ENCODE assay signal across 10 mouse cellular contexts in the genomic region with DNA sequence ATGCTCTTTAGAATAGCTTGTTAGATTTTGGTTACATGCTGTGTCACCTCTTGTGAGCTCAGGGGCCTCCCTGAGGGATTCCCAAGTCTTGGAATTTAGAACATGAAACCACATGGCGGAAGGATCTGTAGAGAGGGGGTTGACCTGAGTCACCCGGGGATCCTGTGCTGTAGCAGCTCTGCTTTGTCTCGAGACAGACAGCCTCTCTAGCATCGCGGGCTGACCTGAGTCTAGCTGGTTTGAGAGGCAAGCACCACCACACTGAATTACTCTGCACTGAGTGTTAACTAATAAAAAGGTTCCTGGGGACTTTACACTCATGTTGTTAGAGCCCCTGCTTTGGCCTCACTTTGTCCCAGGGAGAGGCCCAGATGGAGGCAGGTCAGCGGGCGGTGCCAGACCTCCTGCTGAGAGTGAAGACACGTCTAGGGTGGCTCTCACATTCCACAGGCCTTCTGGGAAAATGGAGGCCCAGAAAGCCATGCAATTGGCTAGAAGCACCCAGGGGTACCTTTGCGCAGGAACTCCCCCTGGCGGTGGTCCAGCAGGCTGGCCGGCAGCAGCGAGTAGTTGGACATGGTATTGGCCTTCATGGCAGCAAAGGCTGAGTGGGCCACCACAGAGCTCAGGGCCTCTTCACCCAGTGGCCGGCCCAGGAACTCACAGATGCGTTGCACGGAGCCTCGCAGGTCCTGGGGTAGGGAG. TPM values are rescaled to one million over a fixed set of nuclear protein-coding genes. Genes with fewer than 3 reads are reported as not detected.
DNase-seq lines count a peak whose midpoint lies in the region; ATAC-seq and TF ChIP-seq lines count a peak whose summit lies in the region.
"Had no signal": no experiment of that assay in that cellular context is flagged by ENCODE, and none has a peak within 500 bp of the region (broad histone marks: within the 10 kb centered on the region; RNA-seq: fewer than 3 reads in every experiment).

No protein-coding gene starts in this region.

- no peaks in the 10 kb centered on the region for H3K9me3 ChIP-seq in hindbrain, embryonic 10.5 days
- H3K9me3 ChIP-seq in hindbrain, embryonic 14.5 days (ENCODE audit: control insufficient read depth, low read length): no peaks in the 10 kb centered on the region
- H3K9me3 ChIP-seq in hindbrain, postnatal 0 days (ENCODE audit: low read length): no peaks in the 10 kb centered on the region
- no peaks in the 10 kb centered on the region for H3K9me3 ChIP-seq in liver, embryonic 13.5 days (replicated peaks)

- no peak overlapping the region for H3K4me3 ChIP-seq in hindbrain, embryonic 10.5 days
- no peak overlapping the region for H3K4me3 ChIP-seq in hindbrain, embryonic 14.5 days (replicated peaks; ENCODE audit: low read length)
- no peak overlapping the region for H3K4me3 ChIP-seq in hindbrain, postnatal 0 days (ENCODE audit: low read length)
- H3K4me3 ChIP-seq in liver, embryonic 13.5 days (replicated peaks): no peak overlapping the region

- no peak for ATAC-seq in hindbrain, embryonic 14.5 days (ENCODE audit: low FRiP score)
- ATAC-seq in hindbrain, postnatal 0 days: peak; percentile 8; the same call in 1 of the 2 replicates
- 0 out of 2 replicates have a peak, but pooled peaks have one; percentile 10 for ATAC-seq in liver, embryonic 13.5 days (ENCODE audit: low read depth)
- ATAC-seq in frontal cortex, adult (ENCODE audit: low TSS enrichment): no peak

- no peak overlapping the region for H3K4me2 ChIP-seq in hindbrain, embryonic 14.5 days (replicated peaks)
- H3K4me2 ChIP-seq in hindbrain, postnatal 0 days (ENCODE audit: low read depth, low read length): no peak overlapping the region
- H3K4me2 ChIP-seq in liver, embryonic 13.5 days: no peak overlapping the region

- TF ChIP-seq CTCF in hindbrain, postnatal 0 days (IDR thresholded peaks at IDR 0.05; ENCODE audit: low read depth): peak; percentile 59

- 14% methylated on average over 16 of the region's 16 CpGs for WGBS in hindbrain, embryonic 10.5 days
- 18% methylated on average over 16 of the region's 16 CpGs for WGBS in hindbrain, embryonic 14.5 days
- 17% methylated on average over 16 of the region's 16 CpGs for WGBS in hindbrain, postnatal 0 days
- 22% methylated on average over 16 of the region's 16 CpGs for whole genome bisulfite sequencing in liver, embryonic 13.5 days (ENCODE audit: insufficient replicate concordance)

- peaks cover 28% of the 10 kb centered on the region for H3K4me1 ChIP-seq in hindbrain, embryonic 10.5 days (replicated peaks)
- H3K4me1 ChIP-seq in hindbrain, embryonic 14.5 days (replicated peaks; ENCODE audit: control insufficient read depth, insufficient read depth, low read length): no peaks in the 10 kb centered on the region
- H3K4me1 ChIP-seq in hindbrain, postnatal 0 days (ENCODE audit: insufficient read depth, low read length): no peaks in the 10 kb centered on the region
- peaks cover 29% of the 10 kb centered on the region for H3K4me1 ChIP-seq in liver, embryonic 13.5 days (replicated peaks)

- H3K36me3 ChIP-seq in hindbrain, embryonic 10.5 days: peaks cover 44% of the 10 kb centered on the region
- peaks cover 17% of the 10 kb centered on the region for H3K36me3 ChIP-seq in hindbrain, embryonic 14.5 days (replicated peaks; ENCODE audit: control insufficient read depth, insufficient read depth)
- no peaks in the 10 kb centered on the region for H3K36me3 ChIP-seq in hindbrain, postnatal 0 days (ENCODE audit: insufficient read depth, low read length)
- H3K36me3 ChIP-seq in liver, embryonic 13.5 days: peaks cover 26% of the 10 kb centered on the region

- peak overlapping the region; percentile 60 for H3K27ac ChIP-seq in hindbrain, embryonic 10.5 days
- no peak overlapping the region for H3K27ac ChIP-seq in hindbrain, embryonic 14.5 days
- H3K27ac ChIP-seq in hindbrain, postnatal 0 days: no peak overlapping the region
- H3K27ac ChIP-seq in liver, embryonic 13.5 days: no peak overlapping the region

- H3K9ac ChIP-seq in hindbrain, embryonic 14.5 days: no peak overlapping the region
- no peak overlapping the region for H3K9ac ChIP-seq in hindbrain, postnatal 0 days (replicated peaks; ENCODE audit: low read length)
- no peak overlapping the region for H3K9ac ChIP-seq in liver, embryonic 13.5 days

- H3K27me3 ChIP-seq in hindbrain, embryonic 10.5 days (ENCODE audit: insufficient read depth, poor library complexity, severe bottlenecking): no peaks in the 10 kb centered on the region
- no peaks in the 10 kb centered on the region for H3K27me3 ChIP-seq in hindbrain, embryonic 14.5 days (ENCODE audit: control insufficient read depth, insufficient read depth, low read length)
- H3K27me3 ChIP-seq in hindbrain, postnatal 0 days (ENCODE audit: insufficient read depth, low read length): no peaks in the 10 kb centered on the region
- H3K27me3 ChIP-seq in liver, embryonic 13.5 days: no peaks in the 10 kb centered on the region

- peak; percentile 75 for DNase-seq in hindbrain, embryonic 10.5 days (ENCODE audit: low spot score)
- DNase-seq in hindbrain, embryonic 14.5 days (ENCODE audit: low spot score): no peak
- DNase-seq in WW6 (ENCODE audit: low read depth, low spot score): peak; percentile 63
- peak; percentile 43 for DNase-seq in hindbrain, postnatal 0 days (ENCODE audit: low spot score)
- DNase-seq in liver, embryonic 13.5 days: peak; percentile 47
- DNase-seq in retina, postnatal 1 day: peak; percentile 82
- DNase-seq in ovary, postnatal 10 days (ENCODE audit: low spot score): no peak

RNA-seq across cellular contexts. Expression of gene Spaca4, which starts 5.3 kb away (rescaled TPM):
- not detected in 2 replicates for polyA plus RNA-seq in hindbrain, embryonic 10.5 days (2016; fragmentation: Nextera tagmentation; extraction: Ambion mirVana)
- polyA plus RNA-seq in hindbrain, embryonic 14.5 days (2014; fragmentation: Nextera tagmentation; extraction: Ambion mirVana): not detected in 2 replicates
- not detected in 2 replicates for total RNA-seq in hindbrain, postnatal 0 days (2014; rRNA removed)
- not detected in 2 replicates for polyA plus RNA-seq in hindbrain, postnatal 0 days (2015; fragmentation: Nextera tagmentation; extraction: Ambion mirVana)
- polyA plus RNA-seq in liver, embryonic 13.5 days (2015; fragmentation: Nextera tagmentation; extraction: Ambion mirVana): not detected in 2 replicates
- total RNA-seq: neutrophil, adult 5-6 weeks had no signal
- polyA plus RNA-seq: cortical plate, adult 2 months had no signal

RNA-seq across cellular contexts. Expression of gene Fam83e, which starts 9.9 kb away (rescaled TPM):
- 1.6 and 1.8 TPM in 2 replicates for polyA plus RNA-seq in hindbrain, embryonic 10.5 days (2016; fragmentation: Nextera tagmentation; extraction: Ambion mirVana)
- 0.17 TPM in 1 of 2 replicates, not detected in the other for polyA plus RNA-seq in hindbrain, embryonic 14.5 days (2014; fragmentation: Nextera tagmentation; extraction: Ambion mirVana)
- 0.11 and 0.16 TPM in 2 replicates for total RNA-seq in hindbrain, postnatal 0 days (2014; rRNA removed)
- 0.09 and 0.25 TPM in 2 replicates for polyA plus RNA-seq in hindbrain, postnatal 0 days (2015; fragmentation: Nextera tagmentation; extraction: Ambion mirVana)
- polyA plus RNA-seq in liver, embryonic 13.5 days (2015; fragmentation: Nextera tagmentation; extraction: Ambion mirVana): 0.37 and 0.47 TPM in 2 replicates

RNA-seq across cellular contexts. Expression of gene Sphk2, which starts 13.1 kb away (rescaled TPM):
- polyA plus RNA-seq in hindbrain, embryonic 10.5 days (2016; fragmentation: Nextera tagmentation; extraction: Ambion mirVana): 33.6 and 35.5 TPM in 2 replicates
- polyA plus RNA-seq in hindbrain, embryonic 14.5 days (2014; fragmentation: Nextera tagmentation; extraction: Ambion mirVana): 16.7 and 20.0 TPM in 2 replicates
- 27.4 and 31.6 TPM in 2 replicates for total RNA-seq in hindbrain, postnatal 0 days (2014; rRNA removed)
- polyA plus RNA-seq in hindbrain, postnatal 0 days (2015; fragmentation: Nextera tagmentation; extraction: Ambion mirVana): 17.8 and 18.5 TPM in 2 replicates
- polyA plus RNA-seq in liver, embryonic 13.5 days (2015; fragmentation: Nextera tagmentation; extraction: Ambion mirVana): 11.4 and 11.7 TPM in 2 replicates

RNA-seq across cellular contexts. Expression of gene Rpl18, which starts 15.6 kb away (rescaled TPM):
- 1,010 and 1,126 TPM in 2 replicates for polyA plus RNA-seq in hindbrain, embryonic 10.5 days (2016; fragmentation: Nextera tagmentation; extraction: Ambion mirVana)
- 578 and 674 TPM in 2 replicates for polyA plus RNA-seq in hindbrain, embryonic 14.5 days (2014; fragmentation: Nextera tagmentation; extraction: Ambion mirVana)
- total RNA-seq in hindbrain, postnatal 0 days (2014; rRNA removed): 999 and 1,175 TPM in 2 replicates
- polyA plus RNA-seq in hindbrain, postnatal 0 days (2015; fragmentation: Nextera tagmentation; extraction: Ambion mirVana): 519 and 535 TPM in 2 replicates
- polyA plus RNA-seq in liver, embryonic 13.5 days (2015; fragmentation: Nextera tagmentation; extraction: Ambion mirVana): 761 and 840 TPM in 2 replicates

RNA-seq across cellular contexts. Expression of gene Dbp, which starts 26.0 kb away (rescaled TPM):
- 3.0 and 3.4 TPM in 2 replicates for polyA plus RNA-seq in hindbrain, embryonic 10.5 days (2016; fragmentation: Nextera tagmentation; extraction: Ambion mirVana)
- 3.5 and 3.9 TPM in 2 replicates for polyA plus RNA-seq in hindbrain, embryonic 14.5 days (2014; fragmentation: Nextera tagmentation; extraction: Ambion mirVana)
- 4.2 and 12.2 TPM in 2 replicates for total RNA-seq in hindbrain, postnatal 0 days (2014; rRNA removed)
- 4.6 and 5.3 TPM in 2 replicates for polyA plus RNA-seq in hindbrain, postnatal 0 days (2015; fragmentation: Nextera tagmentation; extraction: Ambion mirVana)
- polyA plus RNA-seq in liver, embryonic 13.5 days (2015; fragmentation: Nextera tagmentation; extraction: Ambion mirVana): 0.43 and 0.64 TPM in 2 replicates

Comparison
In these comparisons a context has a peak if more than half of its experiments do, and no peak if none do; other contexts are left out.
1. DNase-seq: peak in hindbrain, embryonic 10.5 days (single experiment), WW6 (single experiment), hindbrain, postnatal 0 days (single experiment), liver, embryonic 13.5 days (single experiment) and retina, postnatal 1 day (single experiment); none in hindbrain, embryonic 14.5 days (single experiment) and ovary, postnatal 10 days (single experiment).
2. ATAC-seq: peak in hindbrain, postnatal 0 days (single experiment) and liver, embryonic 13.5 days (single experiment); none in hindbrain, embryonic 14.5 days (single experiment) and frontal cortex, adult (single experiment).